Mouse (Mus musculus) splenic B cell, adult 2 months (primary cell): Measurements from ENCODE around the gene Fgf23.

Source experiments
- DNase-seq: peaks from one replicate; pipeline ENCODE4 v3.0.0-alpha.2; 2011; ENCODE audit warnings: low read depth, low spot score
- H3K27me3 ChIP-seq: 2 replicates; pipeline ENCODE4 v1.6.1; 2012; ENCODE audit warnings: mild to moderate bottlenecking, low read length, moderate library complexity, mixed read lengths; ENCODE audit not compliant: control insufficient read depth, poor library complexity, insufficient read depth, severe bottlenecking
- H3K36me3 ChIP-seq: 2 replicates; pipeline ENCODE4 v1.6.1; 2012; ENCODE audit warnings: mild to moderate bottlenecking, low read length, moderate library complexity, mixed read lengths; ENCODE audit not compliant: control insufficient read depth, poor library complexity, insufficient read depth, severe bottlenecking

The Fgf23 gene

GRCm38 (mm10) chr6:127104396-127105029 lies 31.8 kb downstream of the Fgf23 start:
- no peaks in the 10 kb centered on the region; the same call in 1 of the 2 replicates for H3K36me3 ChIP-seq
- H3K27me3 ChIP-seq, result no peaks in the 10 kb centered on the region
- no peak for DNase-seq

- peak; percentile 52 for DNase-seq
- no peaks in the 10 kb centered on the region; the same call in 1 of the 2 replicates for H3K36me3 ChIP-seq
- H3K27me3 ChIP-seq, result no peaks in the 10 kb centered on the region
Observed at GRCm38 (mm10) chr6:127105107-127105506, 32.4 kb downstream of the Fgf23 start.

- DNase-seq, result no peak
- no peaks in the 10 kb centered on the region for H3K27me3 ChIP-seq
- H3K36me3 ChIP-seq, result no peaks in the 10 kb centered on the region; the same call in 1 of the 2 replicates
Observed at GRCm38 (mm10) chr6:127106189-127106588, 33.5 kb downstream of the Fgf23 start.

GRCm38 (mm10) chr6:127106726-127107125 lies 34.0 kb downstream of the Fgf23 start:
- H3K27me3 ChIP-seq, result no peaks in the 10 kb centered on the region
- no peak for DNase-seq
- H3K36me3 ChIP-seq, result no peaks in the 10 kb centered on the region; the same call in 1 of the 2 replicates

GRCm38 (mm10) chr6:127107413-127107812 lies 34.7 kb downstream of the Fgf23 start:
- no peaks in the 10 kb centered on the region for H3K27me3 ChIP-seq
- no peaks in the 10 kb centered on the region; the same call in 1 of the 2 replicates for H3K36me3 ChIP-seq
- no peak for DNase-seq

GRCm38 (mm10) chr6:127108368-127109060 lies 35.8 kb downstream of the Fgf23 start:
- peak; percentile 4 for DNase-seq
- no peaks in the 10 kb centered on the region; the same call in 1 of the 2 replicates for H3K36me3 ChIP-seq
- H3K27me3 ChIP-seq, result no peaks in the 10 kb centered on the region

- DNase-seq, result peak; percentile 96
- Histone ChIP-seq H3K27me3 (no peaks in the 10 kb centered on the region), H3K36me3 (no peaks in the 10 kb centered on the region; the same call in 1 of the 2 replicates)
Observed at GRCm38 (mm10) chr6:127109402-127109930, 36.8 kb downstream of the Fgf23 start, which contains the start of gene Tigar. Gene Tigar (minus strand): TSS chr6:127109557.

DNA sequence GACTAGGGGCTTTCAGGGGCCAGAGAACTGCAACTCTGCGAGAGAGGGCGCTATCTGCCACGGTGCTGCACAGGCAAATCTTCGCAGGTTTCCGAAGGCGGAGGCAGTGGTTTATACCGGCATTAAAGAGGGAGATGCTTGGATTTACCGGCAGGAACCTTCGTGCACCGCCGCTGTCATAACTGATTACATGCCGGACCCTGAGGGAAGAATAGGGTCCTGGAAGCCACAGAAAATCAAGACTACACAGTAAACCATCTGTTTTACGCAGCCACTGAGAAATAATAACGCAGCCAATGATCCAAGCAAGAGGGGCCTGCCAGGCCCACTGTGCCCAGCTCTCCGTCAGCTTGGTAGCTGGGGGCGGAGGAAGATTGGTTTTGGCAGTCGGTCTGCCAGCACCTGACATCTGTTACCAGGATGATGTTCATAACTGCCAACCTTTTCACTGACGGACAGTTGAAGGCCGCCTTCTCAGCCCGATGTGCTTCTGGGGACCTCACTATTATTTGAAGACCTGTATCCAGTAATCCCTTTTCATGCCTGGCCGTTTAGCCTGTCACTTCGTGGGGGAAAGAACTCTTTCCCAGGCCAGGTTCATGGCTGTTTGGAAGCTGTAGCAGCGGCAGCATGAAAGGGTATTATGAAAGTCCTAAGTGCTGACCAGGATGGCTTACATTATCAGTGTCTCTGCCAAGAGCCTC lies 42.2 kb downstream of the Fgf23 start:
- DNase-seq, result no peak
- Histone ChIP-seq H3K27me3 (no peaks in the 10 kb centered on the region), H3K36me3 (no peaks in the 10 kb centered on the region)

DNA sequence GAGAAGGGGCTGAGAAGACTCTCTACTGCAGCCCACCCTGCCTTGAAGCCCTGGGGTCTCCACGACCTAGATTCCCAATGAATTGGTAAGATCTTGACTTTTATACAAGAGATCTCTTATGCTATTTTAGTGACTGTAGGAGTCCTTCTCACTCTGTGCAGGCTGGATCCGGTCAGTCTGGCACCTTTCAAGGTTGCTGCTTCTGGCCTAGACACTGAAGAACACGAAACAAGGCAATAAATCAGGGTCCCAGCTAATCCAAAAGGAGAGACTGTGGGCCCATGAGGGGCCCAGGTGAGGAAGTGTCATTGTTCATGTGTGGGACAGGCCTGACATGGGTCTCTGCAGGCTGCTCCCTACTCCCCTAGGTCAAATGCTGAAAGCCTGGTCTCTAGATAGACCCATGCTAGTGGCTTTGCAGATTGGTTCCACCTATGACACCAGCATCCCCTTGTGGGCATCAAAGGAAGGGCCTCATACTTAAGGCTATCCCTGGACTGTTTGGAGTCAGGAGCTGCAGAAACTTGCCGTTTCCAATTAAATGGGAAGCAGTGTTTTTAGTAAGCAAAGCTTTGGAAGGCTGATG lies 49.6 kb downstream of the Fgf23 start:
- Histone ChIP-seq H3K36me3 (no peaks in the 10 kb centered on the region), H3K27me3 (no peaks in the 10 kb centered on the region)
- DNase-seq, result no peak

DNA sequence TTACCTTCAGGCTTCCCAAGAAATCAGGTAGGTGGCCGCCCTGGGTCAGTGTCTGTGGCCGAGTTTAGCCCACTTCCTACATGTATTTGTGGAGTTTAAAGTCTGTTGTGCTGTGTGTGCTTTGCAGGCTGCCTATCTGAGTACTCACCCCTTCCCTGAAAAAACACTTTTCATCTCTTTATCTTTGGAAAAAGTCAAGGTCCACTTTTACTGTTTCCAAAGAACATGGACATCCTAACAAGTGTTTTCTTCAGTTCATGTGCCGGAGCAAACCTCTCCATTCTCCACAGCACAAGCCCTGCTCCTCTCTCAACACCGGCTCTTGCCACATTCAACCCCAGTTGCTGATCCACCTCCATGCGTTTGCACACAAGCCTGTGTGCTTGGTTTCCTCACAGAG lies 50.3 kb downstream of the Fgf23 start:
- H3K27me3 ChIP-seq, result no peaks in the 10 kb centered on the region
- DNase-seq, result no peak
- no peaks in the 10 kb centered on the region for H3K36me3 ChIP-seq

GRCm38 (mm10) chr6:127123506-127123905 lies 50.8 kb downstream of the Fgf23 start:
- no peaks in the 10 kb centered on the region for H3K36me3 ChIP-seq
- H3K27me3 ChIP-seq, result no peaks in the 10 kb centered on the region
- no peak for DNase-seq

GRCm38 (mm10) chr6:127129659-127130058 lies 57.0 kb downstream of the Fgf23 start:
- no peak for DNase-seq
- no peaks in the 10 kb centered on the region for H3K27me3 ChIP-seq
- H3K36me3 ChIP-seq, result no peaks in the 10 kb centered on the region; the same call in 1 of the 2 replicates

DNA sequence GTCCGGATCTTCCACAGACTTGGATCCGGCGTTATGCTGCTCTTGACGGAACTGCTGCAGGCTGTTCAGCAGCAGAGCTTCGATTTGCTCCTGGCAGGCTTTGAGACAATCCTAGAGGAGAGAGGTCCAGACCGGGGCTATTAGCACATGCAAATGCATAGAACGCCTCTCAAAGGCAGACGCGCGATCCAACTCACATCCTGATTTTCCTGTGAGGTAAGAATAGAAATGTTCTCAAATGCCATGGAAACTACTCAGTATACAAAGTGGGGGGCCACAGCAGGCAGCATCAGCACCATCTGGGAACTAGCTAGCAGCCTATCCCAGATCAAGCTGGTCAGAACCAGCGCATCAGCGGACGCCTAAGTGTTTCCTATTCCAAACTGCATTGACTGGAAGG lies 57.7 kb downstream of the Fgf23 start:
- no peaks in the 10 kb centered on the region; the same call in 1 of the 2 replicates for H3K36me3 ChIP-seq
- DNase-seq, result no peak

More for the DNA sequence above, 57.7 kb downstream of the Fgf23 start:
- H3K27me3 ChIP-seq, result no peaks in the 10 kb centered on the region
